Mouse (Mus musculus) embryonic facial prominence, embryonic 13.5 days (tissue): ENCODE results near the gene Ldb3. TPM values are rescaled to one million over a fixed set of nuclear protein-coding genes. Genes with fewer than 3 reads are reported as not detected.

Experiments used
- ATAC-seq: fragments of 200-750 bp; cut with Nextera tagmentation; 2 replicates; pipeline ENCODE4 v1.8.0; 2017; ENCODE audit warnings: low read depth; ENCODE audit not compliant: insufficient number of reproducible peaks, insufficient read depth, low FRiP score, low TSS enrichment
- H3K27ac ChIP-seq: fragments of 300-500 bp; sonication (generic); 2 replicates; pipeline ENCODE4 v1.5.1; 2015; ENCODE audit warnings: moderate library complexity, mild to moderate bottlenecking, inconsistent platforms
- H3K27me3 ChIP-seq: fragments of 300-500 bp; sonication (generic); 2 replicates; pipeline ENCODE4 v1.6.1; 2015; ENCODE audit warnings: mild to moderate bottlenecking, inconsistent platforms
- H3K36me3 ChIP-seq: fragments of 300-500 bp; sonication (generic); 2 replicates; pipeline ENCODE4 v1.6.1; 2015; ENCODE audit warnings: mild to moderate bottlenecking, inconsistent platforms
- H3K4me1 ChIP-seq: fragments of 300-500 bp; sonication (generic); 2 replicates; pipeline ENCODE4 v1.6.1; 2015; ENCODE audit warnings: inconsistent platforms
- H3K4me2 ChIP-seq: fragments of 300-500 bp; sonication (generic); 2 replicates; pipeline ENCODE4 v1.6.1; 2015; ENCODE audit warnings: moderate library complexity, mild to moderate bottlenecking, inconsistent platforms
- H3K4me3 ChIP-seq: fragments of 300-500 bp; sonication (generic); 2 replicates; pipeline ENCODE4 v1.5.1; 2015; ENCODE audit warnings: mild to moderate bottlenecking, inconsistent platforms
- H3K9ac ChIP-seq: fragments of 300-500 bp; sonication (generic); 2 replicates; pipeline ENCODE4 v1.6.1; 2015; ENCODE audit warnings: mild to moderate bottlenecking, inconsistent platforms
- H3K9me3 ChIP-seq: fragments of 300-500 bp; sonication (generic); 2 replicates; pipeline ENCODE4 v1.6.1; 2016; ENCODE audit warnings: inconsistent platforms
- WGBS: fragments of 180-500 bp; shearing (Covaris S2); methylation state at CpG from one replicate; pipeline ENCODE4 v1.1.7; 2015; ENCODE audit warnings: mixed read lengths; 5-methylcytosine and 5-hydroxymethylcytosine counted together
- polyA plus RNA-seq: library from polyadenylated mRNA; unstranded; fragments of >200 nt; fragmentation: Nextera tagmentation; extraction: Ambion mirVana; gene quantifications from 2 replicates; pipeline ENCODE4 v1.2.1, GENCODE M21; 2015

Ldb3 gene
- polyA plus RNA-seq, 1 experiment from 2014 or later, result 0.76 TPM

DNA sequence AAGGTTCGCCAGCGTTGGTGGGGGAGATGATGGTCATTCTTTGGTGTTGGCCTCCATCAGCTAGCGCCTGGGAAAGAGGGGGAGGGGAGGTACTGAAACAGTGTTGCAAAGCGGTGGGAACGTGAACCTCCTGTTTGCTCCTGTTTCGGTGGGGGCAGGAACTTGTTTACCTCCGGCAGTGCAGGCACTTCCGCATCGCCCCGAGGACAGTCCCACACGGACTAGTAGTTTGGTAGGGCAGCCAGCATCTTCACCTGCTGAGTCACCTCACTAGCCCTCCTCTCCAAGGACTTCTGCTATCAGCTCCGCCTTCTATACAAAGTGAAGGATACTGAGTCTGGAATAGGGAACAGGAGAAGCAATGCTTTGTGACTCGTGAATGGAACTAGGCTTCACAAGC lies 26.6 kb upstream of the Ldb3 start:
- peak overlapping the region; percentile 17 for H3K4me3 ChIP-seq
- H3K27me3 ChIP-seq, result peaks cover 46% of the 10 kb centered on the region
- H3K27ac ChIP-seq, result no peak overlapping the region
- no peak overlapping the region for H3K9ac ChIP-seq
- H3K9me3 ChIP-seq, result no peaks in the 10 kb centered on the region
- WGBS, result 2% methylated on average over 13 of the region's 13 CpGs
- no peaks in the 10 kb centered on the region for H3K36me3 ChIP-seq
- peaks cover 7% of the 10 kb centered on the region; the same call in 1 of the 2 replicates for H3K4me1 ChIP-seq
- peak overlapping the region; percentile 50 for H3K4me2 ChIP-seq
- no peak for ATAC-seq

DNA sequence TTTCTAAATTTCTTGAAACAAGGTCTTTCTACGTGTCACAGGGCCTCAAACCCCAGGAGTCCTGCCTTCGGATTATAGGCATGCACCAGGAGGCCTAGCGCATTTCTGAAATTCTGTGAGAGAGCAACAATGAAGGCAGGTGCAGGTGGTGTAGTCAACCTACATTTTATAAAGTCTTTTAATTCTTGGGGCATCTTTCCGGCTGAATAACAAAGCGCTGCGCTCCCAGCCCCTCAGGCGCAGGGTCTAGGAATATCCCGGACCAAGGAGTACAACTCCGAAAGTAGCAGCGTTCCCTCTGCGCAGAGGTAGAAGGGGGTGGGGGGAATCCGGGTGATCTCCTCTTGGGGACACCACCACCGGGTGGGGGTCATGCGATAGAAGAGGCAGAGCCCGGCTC lies 26.1 kb upstream of the Ldb3 start:
- H3K27ac ChIP-seq, result no peak overlapping the region

DNA sequence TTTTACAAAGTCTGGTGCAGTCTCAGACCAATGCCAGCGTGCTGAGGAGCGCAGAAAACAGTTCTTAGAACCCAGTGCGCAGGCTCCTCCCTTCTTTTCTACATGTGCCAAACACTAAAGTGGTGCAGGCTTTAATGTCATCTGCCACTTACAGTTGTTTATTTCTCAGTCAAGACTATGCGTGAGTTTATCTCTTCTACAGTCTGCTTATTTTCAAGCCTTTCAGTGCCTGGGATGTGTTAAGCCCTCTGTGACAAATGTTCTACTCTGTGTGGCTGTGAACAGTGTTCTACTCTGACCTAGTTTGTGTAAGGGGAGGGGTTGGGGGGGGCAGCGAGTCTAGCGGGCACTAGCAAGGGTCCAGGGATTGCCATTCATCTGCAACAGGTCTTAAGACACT lies 25.0 kb upstream of the Ldb3 start:
- Histone ChIP-seq H3K36me3 (no peaks in the 10 kb centered on the region), H3K9me3 (no peaks in the 10 kb centered on the region), H3K9ac (no peak overlapping the region), H3K27me3 (peaks cover 46% of the 10 kb centered on the region), H3K4me1 (peaks cover 7% of the 10 kb centered on the region; the same call in 1 of the 2 replicates), H3K4me2 (no peak overlapping the region), H3K4me3 (no peak overlapping the region), H3K27ac (no peak overlapping the region)
- 57% methylated on average over 6 of the region's 6 CpGs for WGBS
- no peak for ATAC-seq

More for the DNA sequence above, 26.1 kb upstream of the Ldb3 start:
- WGBS, result 6% methylated on average over 15 of the region's 15 CpGs
- H3K9me3 ChIP-seq, result no peaks in the 10 kb centered on the region
- ATAC-seq, result no peak
- H3K4me3 ChIP-seq, result peak overlapping the region; percentile 17
- peaks cover 7% of the 10 kb centered on the region; the same call in 1 of the 2 replicates for H3K4me1 ChIP-seq
- H3K27me3 ChIP-seq, result peaks cover 46% of the 10 kb centered on the region
- no peaks in the 10 kb centered on the region for H3K36me3 ChIP-seq
- H3K9ac ChIP-seq, result no peak overlapping the region
- peak overlapping the region; percentile 50 for H3K4me2 ChIP-seq

DNA sequence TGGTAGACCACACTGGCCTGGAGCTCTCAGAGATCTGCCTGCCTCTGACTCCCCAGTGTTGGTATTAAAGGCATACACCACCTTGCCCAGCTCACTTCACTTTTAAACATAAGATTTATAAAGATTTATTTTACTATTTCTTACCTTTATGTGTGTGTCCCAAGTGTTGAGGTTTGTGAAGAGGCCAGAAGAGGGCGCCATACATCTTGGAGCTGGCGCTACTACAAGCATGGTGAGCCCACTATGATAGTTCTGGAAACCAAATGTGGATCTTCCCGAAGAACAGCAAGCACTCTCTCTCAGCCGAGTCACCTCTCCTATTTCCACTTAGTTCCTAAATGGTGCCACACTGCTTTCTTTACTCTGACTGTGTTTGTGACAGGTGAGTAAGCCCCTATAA lies 23.7 kb upstream of the Ldb3 start:
- Histone ChIP-seq H3K36me3 (no peaks in the 10 kb centered on the region), H3K4me2 (no peak overlapping the region), H3K4me3 (no peak overlapping the region), H3K27ac (no peak overlapping the region), H3K9ac (no peak overlapping the region), H3K4me1 (peaks cover 13% of the 10 kb centered on the region; the same call in 1 of the 2 replicates), H3K27me3 (peaks cover 46% of the 10 kb centered on the region), H3K9me3 (no peaks in the 10 kb centered on the region)
- WGBS, result 47% methylated on average over 4 of the region's 4 CpGs
- no peak for ATAC-seq

DNA sequence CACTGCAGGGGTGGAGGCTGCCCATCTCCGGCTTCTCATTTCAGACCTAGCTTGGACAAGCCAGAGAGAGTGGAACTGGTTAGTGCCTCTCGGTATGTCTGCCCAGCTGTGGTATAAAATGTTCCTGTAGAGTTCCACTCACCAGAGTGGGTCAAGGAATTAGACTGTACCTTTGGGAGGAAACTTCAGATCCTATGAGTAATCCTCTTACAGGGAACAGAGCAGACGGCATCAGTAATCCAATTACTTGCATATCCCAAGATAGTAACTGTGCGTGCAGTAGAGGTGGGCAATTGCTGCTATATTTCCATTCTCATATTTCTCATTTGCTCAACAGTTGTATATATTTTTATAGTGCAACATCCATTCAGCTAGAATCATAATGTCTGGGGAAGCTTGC lies 23.1 kb upstream of the Ldb3 start:
- peaks cover 44% of the 10 kb centered on the region for H3K27me3 ChIP-seq
- 71% methylated on average over 4 of the region's 4 CpGs for WGBS
- ATAC-seq, result no peak

DNA sequence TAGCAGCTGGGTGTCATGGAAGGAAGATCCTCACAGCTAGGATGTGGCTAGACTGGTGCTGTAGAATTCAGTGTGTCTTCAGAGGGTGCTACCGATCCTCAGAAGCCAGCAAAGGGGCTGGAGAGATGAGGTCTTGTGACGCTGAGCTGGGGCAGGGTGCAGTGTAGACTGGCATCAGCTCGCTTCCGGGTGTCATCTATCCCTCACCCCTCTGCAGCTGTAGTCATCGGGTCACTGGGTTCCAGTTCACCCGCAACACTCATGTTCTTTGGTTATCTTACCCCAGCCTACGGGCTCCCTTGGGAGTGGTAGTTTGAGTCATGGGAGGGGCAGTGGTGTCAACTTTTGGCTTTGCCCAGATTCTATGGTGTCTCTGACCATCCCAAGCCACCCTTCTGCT lies 13.4 kb upstream of the Ldb3 start:
- Histone ChIP-seq H3K9me3 (no peaks in the 10 kb centered on the region; the same call in 1 of the 2 replicates), H3K9ac (no peak overlapping the region), H3K4me3 (no peak overlapping the region), H3K4me1 (peaks cover 4% of the 10 kb centered on the region; the same call in 1 of the 2 replicates), H3K27ac (no peak overlapping the region), H3K27me3 (no peaks in the 10 kb centered on the region), H3K4me2 (no peak overlapping the region), H3K36me3 (no peaks in the 10 kb centered on the region)
- ATAC-seq, result no peak
- 93% methylated on average over 7 of the region's 7 CpGs for WGBS

More for the DNA sequence above, 23.1 kb upstream of the Ldb3 start:
- Histone ChIP-seq H3K27ac (no peak overlapping the region), H3K4me2 (no peak overlapping the region), H3K4me1 (peaks cover 13% of the 10 kb centered on the region; the same call in 1 of the 2 replicates), H3K9me3 (no peaks in the 10 kb centered on the region), H3K4me3 (no peak overlapping the region), H3K36me3 (no peaks in the 10 kb centered on the region), H3K9ac (no peak overlapping the region)

DNA sequence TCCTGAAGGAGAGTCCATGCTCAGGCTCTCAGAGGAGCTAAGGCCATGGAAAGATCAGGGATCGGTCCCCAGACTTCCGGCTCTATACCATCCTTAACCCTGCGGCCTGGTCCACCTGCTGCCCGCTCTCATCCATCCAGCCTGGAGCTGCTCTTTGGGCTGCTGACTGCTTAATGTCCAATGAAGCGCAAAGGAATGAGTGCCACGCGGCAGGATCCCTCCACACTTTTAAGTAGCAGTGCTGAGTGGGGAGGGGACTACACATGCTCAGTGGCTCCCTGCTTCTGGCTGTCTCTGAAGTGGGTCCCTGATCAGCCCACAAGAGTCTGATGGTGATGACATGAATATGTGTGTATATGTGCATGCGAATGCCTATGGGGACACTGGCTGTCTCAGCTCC lies 11.5 kb upstream of the Ldb3 start, which contains the start of gene Opn4:
Gene Opn4 (minus strand): TSS at position 202 of the 400 bp plus-strand sequence.
- Histone ChIP-seq H3K4me2 (no peak within 1 kb of the TSS), H3K4me1 (peaks cover 4% of the 10 kb centered on the region; the same call in 1 of the 2 replicates), H3K27ac (no peak within 1 kb of the TSS), H3K4me3 (no peak within 1 kb of the TSS), H3K27me3 (no peaks in the 10 kb centered on the region), H3K9ac (no peak within 1 kb of the TSS), H3K9me3 (no peaks in the 10 kb centered on the region), H3K36me3 (no peaks in the 10 kb centered on the region)
- no peak for ATAC-seq
- 92% methylated on average over 8 of the region's 8 CpGs for WGBS

DNA sequence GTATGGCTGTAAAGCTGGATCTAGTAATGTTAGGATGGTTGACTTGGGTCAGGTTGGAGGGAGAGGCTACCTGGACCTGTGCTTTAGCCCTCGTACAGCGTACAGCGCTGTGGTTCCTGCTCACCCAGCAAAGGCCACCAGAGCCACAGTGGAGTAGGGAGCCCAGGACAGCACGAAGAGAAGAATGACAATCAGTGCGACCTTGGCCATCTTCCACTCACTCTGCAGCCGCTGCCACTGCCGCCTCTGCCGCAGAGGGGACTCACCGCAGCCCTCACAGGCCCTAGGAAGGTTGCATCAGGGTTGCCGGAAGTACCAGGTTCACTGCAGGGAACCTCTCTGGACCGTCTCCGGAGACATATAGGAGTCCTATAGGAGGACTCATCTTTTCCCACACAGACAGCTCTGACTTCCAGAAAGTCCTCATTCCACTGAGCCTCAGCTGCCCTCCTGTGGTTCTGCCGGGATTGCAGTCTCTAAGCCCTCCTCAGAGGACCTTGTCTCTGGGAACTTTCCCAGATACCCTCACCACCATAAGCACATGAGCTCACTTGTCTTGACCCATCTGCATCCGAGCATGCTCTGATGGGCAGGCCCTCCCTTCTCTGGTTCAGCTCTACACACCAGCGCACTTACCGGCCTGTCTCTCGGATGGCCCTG lies 7.2 kb upstream of the Ldb3 start:
- Histone ChIP-seq H3K4me1 (peaks cover 9% of the 10 kb centered on the region), H3K9me3 (no peaks in the 10 kb centered on the region), H3K27me3 (no peaks in the 10 kb centered on the region), H3K36me3 (no peaks in the 10 kb centered on the region), H3K4me2 (no peak overlapping the region), H3K9ac (no peak overlapping the region), H3K27ac (no peak overlapping the region), H3K4me3 (no peak overlapping the region)
- no peak for ATAC-seq
- WGBS, result 89% methylated on average over 17 of the region's 17 CpGs

DNA sequence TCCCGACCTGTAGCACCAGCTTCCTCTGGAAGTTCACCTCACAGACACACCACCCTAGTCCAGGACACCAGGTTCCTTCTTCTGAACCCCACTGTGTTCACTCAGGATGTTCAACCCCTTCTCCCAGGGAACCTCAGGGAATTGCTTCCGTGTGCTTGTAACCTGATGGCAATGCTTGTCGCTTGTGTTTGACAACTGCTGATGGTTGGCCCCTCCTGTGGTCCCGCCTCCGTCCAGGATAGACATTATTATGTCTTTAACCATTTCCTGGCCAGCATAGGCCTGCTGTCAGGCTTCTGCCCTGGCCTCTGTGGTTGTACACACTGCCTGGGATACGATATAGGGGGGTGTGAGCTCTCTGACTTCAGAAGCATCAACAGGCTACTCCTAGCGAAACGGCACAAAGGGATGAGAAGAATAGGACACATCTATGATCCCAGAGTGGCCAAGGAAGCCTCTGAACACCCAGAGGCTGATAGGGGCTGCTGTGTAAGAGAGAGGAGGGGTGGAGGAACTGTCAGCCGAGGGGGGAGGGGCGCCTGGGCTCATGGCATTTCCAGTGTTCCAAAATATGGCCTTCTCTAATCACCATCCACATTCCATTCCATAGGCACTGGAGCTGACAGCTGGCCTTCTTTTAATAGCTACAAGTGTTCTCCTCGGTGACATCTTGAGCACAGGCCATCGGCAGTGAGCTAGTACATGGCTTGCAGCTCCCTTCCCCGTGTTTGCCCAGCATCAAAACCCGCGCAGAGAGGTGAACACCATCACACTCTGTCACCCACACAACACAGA lies 3.5 kb upstream of the Ldb3 start:
- 53% methylated on average over 15 of the region's 15 CpGs for WGBS
- no peaks in the 10 kb centered on the region for H3K36me3 ChIP-seq
- no peak overlapping the region for H3K4me3 ChIP-seq
- peaks cover 9% of the 10 kb centered on the region for H3K4me1 ChIP-seq
- no peak overlapping the region for H3K4me2 ChIP-seq
- no peak for ATAC-seq
- no peaks in the 10 kb centered on the region for H3K9me3 ChIP-seq
- H3K27ac ChIP-seq, result no peak overlapping the region
- H3K9ac ChIP-seq, result no peak overlapping the region
- 0 out of 2 replicates have a peak, but pooled peaks cover 2% of the 10 kb centered on the region for H3K27me3 ChIP-seq

DNA sequence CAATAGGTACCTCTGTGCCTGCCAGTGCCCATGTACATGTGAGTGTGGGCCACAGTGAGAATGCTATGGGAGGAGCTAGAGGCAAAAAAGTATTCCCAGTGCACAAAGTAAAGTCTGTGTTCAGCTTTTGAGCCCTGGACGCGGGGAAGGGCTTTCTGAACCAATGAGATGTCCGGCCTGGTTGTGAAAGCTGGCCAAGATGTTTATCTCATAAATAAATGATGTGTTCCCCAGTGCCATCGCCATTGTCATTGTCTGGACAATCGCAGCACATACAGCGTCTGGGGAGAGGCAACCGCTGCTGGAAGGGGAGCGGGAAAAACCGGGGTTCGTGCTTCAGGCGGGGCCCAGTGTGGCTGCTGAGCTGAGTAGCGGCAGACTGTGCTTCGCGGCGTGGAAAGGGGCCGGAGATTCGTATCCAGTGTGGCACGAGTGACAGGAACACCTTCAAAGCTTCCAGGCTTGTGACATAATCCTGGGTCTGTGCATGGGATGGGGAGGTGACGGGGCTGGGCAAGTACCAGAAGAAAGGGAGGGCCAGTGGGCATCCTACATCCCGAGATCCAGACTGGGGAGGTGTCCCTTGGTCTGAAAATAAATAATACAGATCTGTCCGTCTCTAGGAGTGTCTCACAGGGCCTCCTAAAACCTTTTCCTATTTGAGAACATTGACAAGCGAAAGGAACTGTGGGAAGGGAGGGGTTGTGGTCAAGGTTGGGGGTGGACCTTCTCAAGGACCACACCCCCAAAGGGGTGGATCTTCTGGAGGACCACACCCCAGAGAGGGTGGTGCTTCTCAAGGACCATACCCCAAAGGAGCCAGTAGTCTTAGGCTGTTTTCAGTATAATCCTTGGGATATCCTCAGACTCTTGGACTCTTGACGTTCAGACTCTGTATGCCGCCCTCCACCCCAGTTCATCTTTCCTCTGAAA lies 2.5 kb upstream of the Ldb3 start:
- WGBS, result 65% methylated on average over 24 of the region's 24 CpGs
- Histone ChIP-seq H3K27me3 (0 out of 2 replicates have a peak, but pooled peaks cover 2% of the 10 kb centered on the region), H3K9ac (no peak overlapping the region), H3K4me3 (no peak overlapping the region), H3K4me1 (peaks cover 9% of the 10 kb centered on the region), H3K9me3 (no peaks in the 10 kb centered on the region), H3K27ac (no peak overlapping the region), H3K4me2 (no peak overlapping the region), H3K36me3 (no peaks in the 10 kb centered on the region)
- no peak for ATAC-seq

DNA sequence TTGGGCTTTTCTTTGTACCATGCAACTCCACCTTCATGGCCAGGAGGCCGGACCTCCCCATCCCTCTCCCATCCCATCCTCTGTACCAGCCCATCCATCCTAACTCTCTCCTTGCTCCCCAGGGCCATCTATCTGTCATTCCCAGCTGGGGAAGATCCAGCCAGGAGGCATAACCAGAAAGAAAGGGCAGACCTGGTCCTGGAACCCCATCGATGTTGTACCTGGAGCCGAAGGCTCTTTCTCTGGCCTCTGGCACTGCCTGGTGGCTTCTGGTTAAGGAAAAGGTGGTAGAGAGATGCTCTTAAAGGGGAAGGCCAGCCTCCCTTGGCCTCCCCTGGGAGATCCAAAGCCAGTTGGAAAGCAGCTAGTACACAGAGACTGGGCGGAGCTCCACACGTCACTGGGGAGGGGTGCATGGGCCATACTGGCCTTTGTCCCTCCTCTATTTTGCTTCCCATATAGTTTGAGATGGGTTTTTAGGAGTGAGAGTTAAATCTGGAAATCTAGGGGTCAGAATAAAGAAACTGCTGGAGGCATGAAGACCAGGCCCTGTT lies 1.6 kb upstream of the Ldb3 start:
- Histone ChIP-seq H3K4me2 (no peak overlapping the region), H3K4me3 (no peak overlapping the region), H3K4me1 (peaks cover 9% of the 10 kb centered on the region), H3K9me3 (no peaks in the 10 kb centered on the region), H3K36me3 (no peaks in the 10 kb centered on the region), H3K27me3 (0 out of 2 replicates have a peak, but pooled peaks cover 2% of the 10 kb centered on the region), H3K9ac (no peak overlapping the region), H3K27ac (no peak overlapping the region)
- ATAC-seq, result no peak
- WGBS, result 83% methylated on average over 5 of the region's 5 CpGs
